Mouse (Mus musculus): Measurements from ENCODE around the gene Acat2. TPM values are rescaled to one million over a fixed set of nuclear protein-coding genes. Genes with fewer than 3 reads are reported as not detected.
A peak's percentile ranks its signal among the peaks of the same experiment; 100 is the strongest.
"Not testable (repeated sequence)": the region's sequence is repeated elsewhere in the genome, so short reads cannot be mapped to it uniquely, and the experiment has no call there.

Acat2 gene
- polyA plus RNA-seq, 1 experiment from 2014 or later: 352 TPM

DNA sequence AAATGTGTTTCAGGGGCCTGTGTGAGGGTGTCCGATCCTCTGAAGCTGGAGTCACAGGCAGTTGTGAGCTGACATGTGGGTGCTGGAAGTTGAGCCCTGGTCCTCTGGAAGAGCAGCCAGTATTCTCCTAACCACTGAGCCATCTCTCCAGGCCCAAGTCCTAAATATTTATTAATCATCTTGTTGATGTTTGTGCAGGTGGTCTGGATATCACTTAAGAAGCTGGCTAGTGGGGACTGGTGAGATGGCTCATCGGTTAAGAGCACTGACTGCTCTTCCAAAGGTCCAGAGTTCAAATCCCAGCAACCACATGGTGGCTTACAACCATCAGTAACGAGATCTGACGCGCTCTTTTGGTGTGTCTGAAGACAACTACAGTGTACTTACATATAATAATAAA is 10.9 kb downstream of the Acat2 start:
- 93% methylated on average over 5 of the region's 5 CpGs for WGBS
- no peaks in the 10 kb centered on the region for H3K27me3 ChIP-seq
- no peaks in the 10 kb centered on the region for H3K9me3 ChIP-seq (replicated peaks)
- H3K9ac ChIP-seq: no peak overlapping the region
- peaks cover 73% of the 10 kb centered on the region for H3K36me3 ChIP-seq
- no peak overlapping the region for H3K27ac ChIP-seq
- no peak overlapping the region for H3K4me2 ChIP-seq (replicated peaks)
- H3K4me3 ChIP-seq: no peak overlapping the region
- ATAC-seq (ENCODE audit: low FRiP score): no peak
- H3K4me1 ChIP-seq: no peaks in the 10 kb centered on the region

DNA sequence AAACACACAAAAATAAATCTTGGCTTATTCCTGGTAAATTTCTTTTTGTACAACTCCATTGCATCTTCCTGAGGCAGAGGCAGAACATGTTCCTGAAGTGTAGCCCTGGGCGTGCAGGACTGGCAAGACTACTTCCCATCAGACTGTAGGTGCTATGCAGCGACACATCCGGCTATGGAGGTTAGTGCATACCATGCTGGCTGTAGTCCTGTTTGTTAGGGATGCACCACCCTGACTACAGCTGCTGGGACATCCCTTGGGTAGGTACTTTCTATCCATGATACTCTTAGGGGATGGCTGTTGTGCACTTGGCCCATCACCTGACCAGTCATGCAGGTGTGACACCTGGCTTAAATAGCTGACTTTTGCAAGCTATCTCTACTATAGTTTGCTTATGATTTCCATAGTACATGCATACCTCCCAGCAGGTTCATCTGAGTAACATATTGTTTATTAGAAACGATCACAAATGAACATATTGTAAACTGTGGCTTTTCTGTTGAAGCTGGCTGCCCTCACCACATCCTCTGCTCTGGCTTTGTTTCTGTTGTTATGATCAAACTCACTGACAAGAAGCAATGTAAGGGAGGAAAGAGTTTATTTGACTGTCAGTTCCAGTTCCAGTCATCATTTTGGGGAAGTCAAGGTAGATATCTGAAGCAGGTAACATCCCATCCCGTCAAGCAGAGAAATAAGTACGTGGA is 17.9 kb downstream of the Acat2 start:
- ATAC-seq (ENCODE audit: low FRiP score): no peak
- H3K27me3 ChIP-seq: no peaks in the 10 kb centered on the region; the same call in 1 of the 2 replicates
- peaks cover 5% of the 10 kb centered on the region; the same call in 1 of the 2 replicates for H3K4me1 ChIP-seq
- H3K4me3 ChIP-seq: no peak overlapping the region
- no peak overlapping the region for H3K27ac ChIP-seq
- peaks cover 49% of the 10 kb centered on the region for H3K36me3 ChIP-seq
- no peak overlapping the region for H3K9ac ChIP-seq
- H3K4me2 ChIP-seq (replicated peaks): no peak overlapping the region
- 96% methylated on average over 6 of the region's 6 CpGs for WGBS
- no peaks in the 10 kb centered on the region for H3K9me3 ChIP-seq (replicated peaks)

DNA sequence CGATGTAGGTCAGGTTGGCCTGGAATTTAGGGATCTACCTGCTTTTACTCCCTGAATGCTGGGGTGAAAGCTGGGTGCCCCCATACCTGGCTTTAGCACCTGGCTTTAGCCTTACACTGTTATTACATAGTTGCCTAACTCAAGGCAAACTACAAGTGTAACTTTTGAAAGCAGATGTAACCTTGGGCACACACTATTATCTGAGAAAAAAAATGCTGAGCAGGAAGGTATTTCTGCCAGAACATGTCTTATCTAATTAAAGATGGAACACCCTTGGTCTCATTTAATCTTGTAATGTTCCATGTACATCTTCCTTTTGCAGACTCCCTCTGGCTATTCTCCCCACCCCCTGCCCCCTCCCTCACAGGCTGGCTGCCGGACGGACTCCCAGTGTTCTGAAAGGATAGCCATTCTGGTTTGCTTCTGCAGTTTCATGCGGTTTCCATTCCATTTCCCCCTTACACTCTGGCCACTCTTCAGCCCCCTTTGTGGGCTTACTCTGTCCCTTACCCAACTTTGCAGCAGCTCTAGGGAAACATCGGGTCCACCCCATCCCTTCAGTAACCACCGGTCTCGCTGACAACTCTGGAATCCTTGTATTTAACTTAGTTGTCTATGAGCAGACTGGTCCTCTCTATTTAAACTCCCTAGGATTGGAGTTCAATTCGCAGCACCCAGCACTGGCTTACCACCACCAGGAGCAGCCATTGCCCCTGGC is 18.8 kb downstream of the Acat2 start:
- WGBS: 84% methylated on average over 8 of the region's 8 CpGs
- peaks cover 5% of the 10 kb centered on the region; the same call in 1 of the 2 replicates for H3K4me1 ChIP-seq
- no peak for ATAC-seq (ENCODE audit: low FRiP score)
- H3K4me3 ChIP-seq: no peak overlapping the region
- H3K36me3 ChIP-seq: peaks cover 44% of the 10 kb centered on the region
- no peak overlapping the region for H3K27ac ChIP-seq
- H3K9me3 ChIP-seq (replicated peaks): no peaks in the 10 kb centered on the region
- H3K4me2 ChIP-seq (replicated peaks): no peak overlapping the region
- no peak overlapping the region for H3K9ac ChIP-seq
- H3K27me3 ChIP-seq: no peaks in the 10 kb centered on the region; the same call in 1 of the 2 replicates

DNA sequence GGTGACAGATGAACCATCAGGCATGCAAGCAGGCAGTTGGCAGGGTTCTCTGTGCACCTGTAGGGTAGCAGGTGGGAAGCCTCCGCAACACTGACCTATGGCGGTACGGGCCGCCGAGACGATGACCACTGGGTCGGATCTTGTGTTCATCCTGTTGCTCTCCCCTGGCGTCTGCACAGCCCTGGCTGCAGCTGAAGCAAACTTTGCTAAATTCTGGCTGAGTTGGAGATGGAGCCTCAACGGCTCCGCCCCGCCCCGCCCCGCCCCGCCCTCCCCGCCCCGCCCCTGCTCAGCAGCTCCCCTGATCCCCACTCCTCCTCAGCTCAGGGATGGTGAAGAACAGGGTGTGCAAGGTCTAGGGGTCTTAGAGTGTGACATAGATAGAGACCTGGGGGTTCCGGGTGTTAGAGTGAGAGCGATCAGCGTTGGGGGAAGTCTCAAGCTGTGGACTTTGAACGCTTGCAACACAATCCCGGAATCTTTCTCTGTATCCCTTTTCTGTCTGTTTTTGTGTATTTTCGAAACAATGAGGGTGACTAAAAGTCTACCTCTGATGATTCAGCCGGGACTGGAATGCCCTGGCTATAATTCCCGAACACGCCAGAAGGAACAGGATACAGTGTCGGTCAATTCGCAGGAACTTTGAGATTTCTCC is 20.3 kb downstream of the Acat2 start, which contains the start of gene Acat3:
TSS of gene Acat3 (minus strand) at position 450 of the 655 bp plus-strand sequence.
- 16% methylated on average over 27 of the region's 27 CpGs for WGBS
- H3K27me3 ChIP-seq: no peaks in the 10 kb centered on the region; the same call in 1 of the 2 replicates
- peak within 1 kb of the TSS; percentile 20 for H3K4me3 ChIP-seq
- H3K36me3 ChIP-seq: peaks cover 31% of the 10 kb centered on the region
- H3K4me2 ChIP-seq (replicated peaks): peak within 1 kb of the TSS; percentile 50
- ATAC-seq (ENCODE audit: low FRiP score): peak; percentile 54
- no peaks in the 10 kb centered on the region for H3K9me3 ChIP-seq (replicated peaks)
- H3K4me1 ChIP-seq: peaks cover 5% of the 10 kb centered on the region; the same call in 1 of the 2 replicates
- H3K9ac ChIP-seq: peak within 1 kb of the TSS; percentile 32; the same call in 1 of the 2 replicates
- no peak within 1 kb of the TSS for H3K27ac ChIP-seq

DNA sequence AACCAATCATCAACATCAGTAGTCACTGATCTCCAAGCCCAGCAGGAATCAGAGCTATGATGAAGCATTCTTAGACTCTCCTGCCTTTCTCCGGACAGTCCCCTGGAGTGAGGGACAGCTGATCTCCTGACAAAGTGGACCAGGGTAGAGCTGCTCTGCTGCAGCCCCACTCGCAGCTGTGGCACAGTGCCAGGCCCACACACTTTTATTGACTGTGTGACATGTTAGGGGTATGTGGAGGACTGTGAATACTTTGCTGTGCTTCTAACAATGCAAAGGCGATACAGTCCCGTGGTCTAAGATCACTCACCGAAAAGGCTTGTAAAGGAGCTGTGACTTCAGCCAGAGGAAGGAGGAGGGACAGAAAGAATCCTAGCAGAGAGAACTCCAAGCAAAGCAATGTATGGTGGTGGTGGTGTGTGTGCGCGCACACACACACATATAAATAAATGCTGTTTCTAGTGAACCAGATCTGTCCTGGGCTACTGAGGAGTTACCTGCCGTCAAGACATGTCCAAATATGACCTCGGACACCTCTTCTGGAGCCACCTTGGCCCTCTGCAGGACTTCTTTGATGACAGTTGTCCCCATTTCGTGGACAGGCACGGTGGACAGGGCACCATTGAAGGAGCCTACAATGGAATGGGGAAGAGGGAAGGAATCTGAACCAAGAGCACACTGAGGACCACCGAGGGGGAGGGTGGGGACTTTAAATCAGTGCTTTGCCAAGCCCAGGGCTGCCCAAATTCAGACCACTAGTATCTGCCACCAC is 21.0 kb downstream of the Acat2 start:
- Histone ChIP-seq H3K4me3 (0 out of 2 replicates have a peak overlapping the region, but pooled peaks have one; percentile 20), H3K36me3 (peaks cover 24% of the 10 kb centered on the region), H3K4me2 (replicated peaks) (peak overlapping the region; percentile 50), H3K9ac (0 out of 2 replicates have a peak overlapping the region, but pooled peaks have one; percentile 32)
- peak; percentile 68; the same call in 1 of the 2 replicates for ATAC-seq (ENCODE audit: low FRiP score)
- H3K27me3 ChIP-seq; H3K9me3 ChIP-seq (replicated peaks); H3K4me1 ChIP-seq; H3K27ac ChIP-seq: not testable (repeated sequence)
- WGBS: 54% methylated on average over 2 of the region's 12 CpGs

DNA sequence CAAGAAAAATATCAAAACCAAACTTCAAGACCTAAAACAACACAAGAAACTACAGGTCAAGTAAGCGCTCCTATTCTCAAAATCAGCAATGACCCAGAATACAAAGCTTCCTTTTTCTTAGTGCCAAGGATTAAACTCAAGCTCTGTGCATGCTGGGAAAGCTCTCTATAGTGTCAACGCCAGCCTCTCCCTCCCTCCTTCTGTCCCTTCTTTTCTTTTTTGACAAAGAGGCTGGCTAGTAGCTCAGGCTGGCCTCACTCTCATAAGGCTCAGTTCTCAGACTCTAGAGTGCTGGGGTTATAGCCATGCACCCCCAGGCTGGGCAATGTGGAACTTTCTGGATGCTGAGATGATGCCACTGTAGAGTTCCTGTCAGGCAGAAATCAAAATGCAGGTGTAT is 22.5 kb downstream of the Acat2 start:
- H3K9me3 ChIP-seq (replicated peaks): no peaks in the 10 kb centered on the region
- no peak overlapping the region for H3K4me2 ChIP-seq (replicated peaks)
- H3K27ac ChIP-seq: no peak overlapping the region
- no peaks in the 10 kb centered on the region; the same call in 1 of the 2 replicates for H3K27me3 ChIP-seq
- no peak overlapping the region for H3K4me3 ChIP-seq
- H3K9ac ChIP-seq: no peak overlapping the region
- 47% methylated on average over 2 of the region's 2 CpGs for WGBS
- ATAC-seq (ENCODE audit: low FRiP score): no peak
- H3K36me3 ChIP-seq: peaks cover 11% of the 10 kb centered on the region
- peaks cover 5% of the 10 kb centered on the region; the same call in 1 of the 2 replicates for H3K4me1 ChIP-seq

DNA sequence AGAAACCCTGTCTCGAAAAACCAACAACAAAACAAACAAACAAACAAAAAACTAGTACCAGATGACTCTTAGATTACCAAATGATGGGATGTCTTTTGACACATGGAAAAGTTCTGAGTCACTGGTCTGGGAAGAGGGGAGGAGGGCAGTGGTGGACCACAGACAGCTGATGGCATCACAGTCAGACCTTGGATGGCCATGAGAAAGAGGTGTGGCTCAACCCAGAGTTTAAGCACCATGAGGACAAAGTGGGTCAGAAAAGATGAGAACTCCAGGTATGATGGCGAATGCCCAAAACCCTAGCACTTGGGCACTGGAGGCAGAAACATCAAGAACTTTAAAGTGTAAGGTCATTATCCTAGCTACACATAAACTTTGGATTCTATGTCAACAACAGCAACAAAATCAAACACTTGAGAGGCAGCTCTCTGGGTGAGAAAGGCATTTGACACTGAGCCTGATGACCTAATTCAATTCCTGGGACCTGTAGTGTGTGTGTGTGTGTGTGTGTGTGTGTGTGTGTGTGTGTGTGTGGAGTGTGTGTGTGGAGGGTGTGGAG is 23.1 kb downstream of the Acat2 start:
- Histone ChIP-seq H3K4me2 (replicated peaks) (no peak overlapping the region), H3K9me3 (replicated peaks) (no peaks in the 10 kb centered on the region), H3K4me3 (no peak overlapping the region), H3K4me1 (peaks cover 5% of the 10 kb centered on the region; the same call in 1 of the 2 replicates), H3K27ac (no peak overlapping the region), H3K36me3 (peaks cover 6% of the 10 kb centered on the region), H3K9ac (no peak overlapping the region), H3K27me3 (no peaks in the 10 kb centered on the region; the same call in 1 of the 2 replicates)
- no peak for ATAC-seq (ENCODE audit: low FRiP score)
- 82% methylated on average over 2 of the region's 2 CpGs for WGBS

DNA sequence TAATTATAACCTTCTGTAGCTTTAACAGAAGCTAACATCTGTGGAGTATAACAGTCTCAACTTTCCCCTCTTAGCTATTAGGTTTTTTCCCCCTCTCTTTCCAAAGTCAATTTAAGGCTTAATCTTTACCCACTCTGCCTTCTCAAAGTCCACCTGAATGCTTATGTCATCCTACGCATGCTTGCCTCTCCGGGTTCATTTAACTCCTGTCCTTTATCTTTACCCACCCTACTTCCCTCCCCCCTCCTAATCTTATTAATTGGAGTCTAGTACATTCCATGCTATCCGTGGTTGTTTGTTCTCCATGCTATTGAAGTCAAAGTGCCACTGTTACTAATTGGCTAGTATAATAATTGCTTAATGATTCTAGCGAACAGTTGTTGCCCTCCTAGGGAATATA is 24.8 kb downstream of the Acat2 start:
- Histone ChIP-seq H3K4me2 (replicated peaks) (no peak overlapping the region), H3K9me3 (replicated peaks) (no peaks in the 10 kb centered on the region), H3K36me3 (no peaks in the 10 kb centered on the region), H3K9ac (no peak overlapping the region), H3K4me3 (no peak overlapping the region), H3K27ac (no peak overlapping the region), H3K27me3 (no peaks in the 10 kb centered on the region; the same call in 1 of the 2 replicates), H3K4me1 (peaks cover 5% of the 10 kb centered on the region; the same call in 1 of the 2 replicates)
- 79% methylated on average over 4 of the region's 4 CpGs for WGBS
- no peak for ATAC-seq (ENCODE audit: low FRiP score)

DNA sequence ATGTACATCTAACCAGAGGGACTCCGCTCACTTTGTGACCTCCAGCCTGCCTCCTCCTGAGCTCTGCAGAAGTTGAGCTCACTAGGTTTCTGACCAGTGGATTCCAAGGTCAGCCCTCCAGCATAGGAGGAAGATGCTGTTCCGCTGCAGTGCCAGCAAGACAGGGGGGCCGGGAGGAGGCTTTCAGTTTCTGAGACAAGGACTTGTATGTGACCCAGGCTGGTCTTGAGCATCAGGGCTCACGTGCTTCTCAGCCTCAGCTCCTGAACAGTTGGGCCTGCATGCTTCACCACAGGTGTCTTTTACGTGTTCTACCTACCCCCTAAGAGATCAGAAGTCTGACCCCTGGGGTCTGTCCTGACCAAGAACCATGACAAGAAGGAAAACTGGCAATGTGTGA is 29.0 kb downstream of the Acat2 start:
- not testable (repeated sequence) for H3K36me3 ChIP-seq; H3K4me2 ChIP-seq (replicated peaks); H3K9me3 ChIP-seq (replicated peaks); H3K4me1 ChIP-seq; H3K27ac ChIP-seq; ATAC-seq (ENCODE audit: low FRiP score); H3K4me3 ChIP-seq; H3K27me3 ChIP-seq; H3K9ac ChIP-seq
- 88% methylated on average over 5 of the region's 5 CpGs for WGBS

DNA sequence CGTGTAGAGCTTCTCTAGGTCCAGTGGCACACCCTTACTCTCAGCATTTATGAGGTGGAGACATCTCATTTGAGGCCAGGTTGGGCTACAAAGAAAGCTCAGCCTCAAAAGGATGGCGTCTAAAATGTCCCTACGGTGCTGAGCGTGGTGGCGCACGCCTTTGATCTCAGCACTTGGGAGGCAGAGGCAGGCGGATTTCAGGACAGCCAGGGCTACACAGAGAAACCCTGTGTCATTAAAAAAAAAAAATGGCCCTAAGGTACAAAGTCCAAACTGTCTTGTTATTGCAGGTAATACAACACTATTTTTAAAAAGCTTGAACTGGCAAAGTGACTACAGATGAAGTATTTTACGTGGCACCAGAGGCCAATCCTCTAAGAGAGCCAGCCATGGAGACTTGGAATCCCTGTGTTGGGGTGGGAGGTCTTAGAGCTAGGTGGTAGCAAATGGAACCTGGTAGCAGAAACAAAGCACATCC is 34.8 kb downstream of the Acat2 start:
- ATAC-seq (ENCODE audit: low FRiP score): no peak
- 90% methylated on average over 8 of the region's 8 CpGs for WGBS
- Histone ChIP-seq H3K27me3 (no peaks in the 10 kb centered on the region), H3K4me3 (no peak overlapping the region), H3K36me3 (peaks cover 60% of the 10 kb centered on the region), H3K9me3 (replicated peaks) (no peaks in the 10 kb centered on the region), H3K27ac (no peak overlapping the region), H3K9ac (no peak overlapping the region), H3K4me1 (no peaks in the 10 kb centered on the region), H3K4me2 (replicated peaks) (no peak overlapping the region)

DNA sequence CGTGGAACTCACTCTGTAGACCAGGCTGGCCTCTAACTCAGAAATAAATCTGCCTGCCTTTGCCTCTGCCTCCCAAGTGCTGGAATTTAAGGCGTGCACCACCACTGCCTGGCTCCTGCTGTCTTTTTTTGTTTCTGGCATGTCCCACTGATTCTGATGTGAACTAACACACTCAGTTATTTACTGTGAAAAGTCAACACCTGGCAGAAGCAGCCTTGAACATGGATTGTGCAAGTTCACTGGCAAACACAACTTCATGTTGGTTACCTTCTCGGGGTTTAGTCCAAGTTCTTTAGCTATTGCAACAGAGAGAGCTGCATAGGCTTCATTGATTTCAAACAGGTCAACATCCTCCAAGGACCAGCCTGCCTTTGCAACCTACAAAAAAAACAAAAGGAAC is 35.5 kb downstream of the Acat2 start:
- 89% methylated on average over 3 of the region's 3 CpGs for WGBS
- no peak overlapping the region for H3K4me3 ChIP-seq
- H3K9me3 ChIP-seq (replicated peaks): no peaks in the 10 kb centered on the region
- no peaks in the 10 kb centered on the region for H3K27me3 ChIP-seq
- no peak overlapping the region for H3K4me2 ChIP-seq (replicated peaks)
- no peak overlapping the region for H3K27ac ChIP-seq
- H3K9ac ChIP-seq: no peak overlapping the region
- H3K36me3 ChIP-seq: peaks cover 67% of the 10 kb centered on the region
- H3K4me1 ChIP-seq: no peaks in the 10 kb centered on the region
- ATAC-seq (ENCODE audit: low FRiP score): no peak

Measured in hindbrain, embryonic 12.5 days (tissue).